Mouse (Mus musculus) stomach, postnatal 0 days (tissue): ENCODE data around the gene Meis1. TPM values are rescaled to one million over a fixed set of nuclear protein-coding genes. Genes with fewer than 3 reads are reported as not detected.

Experiments used
- ATAC-seq: fragments of 200-750 bp; cut with Nextera tagmentation; 2 replicates; pipeline ENCODE4 v1.8.0; 2017; ENCODE audit not compliant: low FRiP score, low TSS enrichment
- DNase-seq: peaks from one replicate; pipeline ENCODE4 v3.0.0-alpha.2; 2016; ENCODE audit warnings: low spot score
- H3K27ac ChIP-seq: fragments of 300-500 bp; sonication (generic); replicated peaks from 2 replicates; pipeline ENCODE4 v1.5.1; 2014; ENCODE audit warnings: mild to moderate bottlenecking, control low read depth
- H3K27me3 ChIP-seq: fragments of 300-500 bp; sonication (generic); 2 replicates; pipeline ENCODE4 v1.6.1; 2014; ENCODE audit warnings: low read length; ENCODE audit not compliant: control insufficient read depth, insufficient read depth
- H3K36me3 ChIP-seq: fragments of 300-500 bp; sonication (generic); 2 replicates; pipeline ENCODE4 v1.6.1; 2014; ENCODE audit warnings: low read length, mixed read lengths; ENCODE audit not compliant: control insufficient read depth, insufficient read depth
- H3K4me1 ChIP-seq: fragments of 300-500 bp; sonication (generic); replicated peaks from 2 replicates; pipeline ENCODE4 v1.6.1; 2014; ENCODE audit warnings: antibody characterized with exemption; ENCODE audit not compliant: control insufficient read depth, insufficient read depth
- H3K4me2 ChIP-seq: fragments of 300-500 bp; sonication (generic); replicated peaks from 2 replicates; pipeline ENCODE4 v1.6.1; 2014; ENCODE audit warnings: low read depth, mild to moderate bottlenecking, control low read depth, moderate library complexity
- H3K4me3 ChIP-seq: fragments of 300-500 bp; sonication (generic); 2 replicates; pipeline ENCODE4 v1.5.1; 2014; ENCODE audit warnings: low read depth, low read length, control low read depth
- H3K9ac ChIP-seq: fragments of 300-500 bp; sonication (generic); 2 replicates; pipeline ENCODE4 v1.6.1; 2014; ENCODE audit warnings: mild to moderate bottlenecking, low read length, control low read depth, mixed read lengths
- H3K9me3 ChIP-seq: fragments of 300-500 bp; sonication (generic); 2 replicates; pipeline ENCODE4 v1.6.1; 2016; ENCODE audit warnings: low read length; ENCODE audit not compliant: control insufficient read depth
- CTCF ChIP-seq: IDR thresholded peaks from 2 replicates; pipeline ENCODE4 v1.5.1; 2016; ENCODE audit warnings: antibody characterized with exemption, low read depth, mild to moderate bottlenecking, moderate library complexity
- EP300 ChIP-seq: optimal IDR thresholded peaks from 2 replicates; pipeline ENCODE3; 2016; ENCODE audit warnings: antibody characterized with exemption
- WGBS: fragments of 180-500 bp; shearing (Covaris S2); extraction: QIAGEN DNeasy Blood & Tissue Kit; methylation state at CpG from one replicate; pipeline ENCODE4 v1.1.7; 2014; 5-methylcytosine and 5-hydroxymethylcytosine counted together
- polyA plus RNA-seq: library from polyadenylated mRNA; unstranded; fragments of >200 nt; fragmentation: Nextera tagmentation; extraction: Ambion mirVana; gene quantifications from 2 replicates; pipeline ENCODE4 v1.2.1, GENCODE M21; 2015

Meis1 gene
- polyA plus RNA-seq, 1 experiment from 2014 or later = 48.5 TPM

- Histone ChIP-seq H3K4me3 (no peak overlapping the region), H3K36me3 (peaks cover 6% of the 10 kb centered on the region; the same call in 1 of the 2 replicates), H3K27me3 (no peaks in the 10 kb centered on the region), H3K4me1 (no peaks in the 10 kb centered on the region), H3K9me3 (no peaks in the 10 kb centered on the region), H3K27ac (no peak overlapping the region), H3K4me2 (no peak overlapping the region), H3K9ac (no peak overlapping the region)
- 69% methylated on average over 5 of the region's 5 CpGs for WGBS
- TF ChIP-seq CTCF (no peak), EP300 (no peak)
- DNase-seq (no peak), ATAC-seq (no peak)
Measured at GRCm38 (mm10) chr11:19003066-19003465, 15.7 kb downstream of the Meis1 start.

- H3K4me3 ChIP-seq = no peak overlapping the region
- 94% methylated on average over 4 of the region's 4 CpGs for WGBS
- no peaks in the 10 kb centered on the region for H3K9me3 ChIP-seq
- no peak overlapping the region for H3K4me2 ChIP-seq
- H3K4me1 ChIP-seq = no peaks in the 10 kb centered on the region
- H3K27me3 ChIP-seq = no peaks in the 10 kb centered on the region
- no peak overlapping the region for H3K27ac ChIP-seq
- H3K9ac ChIP-seq = no peak overlapping the region
- no peak for TF ChIP-seq CTCF
- TF ChIP-seq EP300 = no peak
- peaks cover 8% of the 10 kb centered on the region for H3K36me3 ChIP-seq
- ATAC-seq (no peak), DNase-seq (no peak)
Measured at GRCm38 (mm10) chr11:18996767-18997166, 22.0 kb downstream of the Meis1 start.

- Histone ChIP-seq H3K4me2 (no peak overlapping the region), H3K27me3 (no peaks in the 10 kb centered on the region), H3K36me3 (peaks cover 11% of the 10 kb centered on the region), H3K4me3 (no peak overlapping the region), H3K27ac (no peak overlapping the region), H3K4me1 (no peaks in the 10 kb centered on the region), H3K9me3 (no peaks in the 10 kb centered on the region), H3K9ac (no peak overlapping the region)
- ATAC-seq (no peak), DNase-seq (no peak)
- WGBS = 100% methylated on average over 2 of the region's 2 CpGs
- no peak for TF ChIP-seq EP300
- TF ChIP-seq CTCF = peak; percentile 46
Measured at GRCm38 (mm10) chr11:18996289-18996688, 22.5 kb downstream of the Meis1 start.

GRCm38 (mm10) chr11:18992796-18993195 lies 26.0 kb downstream of the Meis1 start:
- Histone ChIP-seq H3K9me3 (no peaks in the 10 kb centered on the region), H3K27ac (no peak overlapping the region), H3K4me2 (no peak overlapping the region), H3K4me1 (no peaks in the 10 kb centered on the region), H3K27me3 (no peaks in the 10 kb centered on the region), H3K4me3 (no peak overlapping the region), H3K36me3 (peaks cover 23% of the 10 kb centered on the region), H3K9ac (no peak overlapping the region)
- no peak for ATAC-seq
- WGBS = 78% methylated on average over 6 of the region's 6 CpGs
- no peak for DNase-seq
- no peak for TF ChIP-seq EP300
- no peak for TF ChIP-seq CTCF

- 77% methylated on average over 6 of the region's 6 CpGs for WGBS
- Histone ChIP-seq H3K4me3 (no peak overlapping the region), H3K4me2 (no peak overlapping the region), H3K4me1 (no peaks in the 10 kb centered on the region), H3K36me3 (peaks cover 22% of the 10 kb centered on the region), H3K27ac (no peak overlapping the region), H3K9me3 (no peaks in the 10 kb centered on the region), H3K9ac (no peak overlapping the region), H3K27me3 (no peaks in the 10 kb centered on the region)
- ATAC-seq = no peak
- no peak for DNase-seq
- TF ChIP-seq EP300 (no peak), CTCF (no peak)
Measured at GRCm38 (mm10) chr11:18990244-18990677, 28.5 kb downstream of the Meis1 start.

GRCm38 (mm10) chr11:18989669-18990243 lies 29.0 kb downstream of the Meis1 start:
- no peak for ATAC-seq
- Histone ChIP-seq H3K4me2 (no peak overlapping the region), H3K9ac (no peak overlapping the region), H3K4me1 (no peaks in the 10 kb centered on the region), H3K27ac (no peak overlapping the region), H3K4me3 (no peak overlapping the region), H3K27me3 (no peaks in the 10 kb centered on the region), H3K9me3 (no peaks in the 10 kb centered on the region), H3K36me3 (peaks cover 21% of the 10 kb centered on the region)
- no peak for TF ChIP-seq EP300
- TF ChIP-seq CTCF = no peak
- 57% methylated on average over 6 of the region's 6 CpGs for WGBS
- DNase-seq = no peak
